Mouse (Mus musculus) heart, embryonic 14.5 days (tissue): ENCODE measurements around the gene Naa15. TPM values are rescaled to one million over a fixed set of nuclear protein-coding genes. Genes with fewer than 3 reads are reported as not detected.

Source experiments
- ATAC-seq: fragments of 200-750 bp; cut with Nextera tagmentation; 2 replicates; pipeline ENCODE4 v1.8.0; 2017; ENCODE audit warnings: low read depth, moderate TSS enrichment; ENCODE audit not compliant: insufficient number of reproducible peaks, insufficient read depth, low FRiP score
- H3K27ac ChIP-seq, 2 experiments: fragments of 200-500 bp in 1 of 2; fragments of 300-500 bp in 1 of 2; sonication (generic) in 1 of 2; replicated peaks in 1 of 2; 2 replicates each; pipeline ENCODE4 v1.5.1; 2012 to 2014; ENCODE audit warnings: low read depth in 2 of 2, low read length in 2 of 2, control low read depth in 1 of 2, mild to moderate bottlenecking in 1 of 2, mixed read lengths in 1 of 2; ENCODE audit not compliant: control insufficient read depth in 1 of 2, insufficient read depth in 1 of 2
- H3K27me3 ChIP-seq: fragments of 300-500 bp; sonication (generic); 2 replicates; pipeline ENCODE4 v1.6.1; 2014; ENCODE audit warnings: mild to moderate bottlenecking, low read length, control low read depth; ENCODE audit not compliant: control insufficient read depth, insufficient read depth
- H3K36me3 ChIP-seq: fragments of 300-500 bp; sonication (generic); 2 replicates; pipeline ENCODE4 v1.6.1; 2014; ENCODE audit warnings: mild to moderate bottlenecking, control low read depth, low read length, mixed read lengths; ENCODE audit not compliant: control insufficient read depth, insufficient read depth
- H3K4me1 ChIP-seq, 2 experiments: fragments of 200-500 bp in 1 of 2; fragments of 300-500 bp in 1 of 2; sonication (generic) in 1 of 2; 2 replicates each; pipeline ENCODE4 v1.6.1; 2012 to 2014; ENCODE audit warnings: low read length in 2 of 2, control low read depth in 1 of 2, mixed read lengths in 1 of 2; ENCODE audit not compliant: control insufficient read depth in 2 of 2, insufficient read depth in 2 of 2
- H3K4me2 ChIP-seq: fragments of 300-500 bp; sonication (generic); 2 replicates; pipeline ENCODE4 v1.6.1; 2014; ENCODE audit warnings: mild to moderate bottlenecking, low read length
- H3K4me3 ChIP-seq, 2 experiments: fragments of 200-500 bp in 1 of 2; fragments of 300-500 bp in 1 of 2; sonication (generic) in 1 of 2; 2 replicates each; pipeline ENCODE4 v1.5.1; 2012 to 2014; ENCODE audit warnings: low read length in 2 of 2, mild to moderate bottlenecking in 2 of 2, control low read depth in 1 of 2, low read depth in 1 of 2, moderate library complexity in 1 of 2; ENCODE audit not compliant: control insufficient read depth in 1 of 2, insufficient read depth in 1 of 2
- H3K9ac ChIP-seq: fragments of 300-500 bp; sonication (generic); 2 replicates; pipeline ENCODE4 v1.6.1; 2014; ENCODE audit warnings: mild to moderate bottlenecking, low read length
- H3K9me3 ChIP-seq: fragments of 300-500 bp; sonication (generic); 2 replicates; pipeline ENCODE4 v1.6.1; 2016; ENCODE audit warnings: low read length, control low read depth; ENCODE audit not compliant: control insufficient read depth
- WGBS: fragments of 180-500 bp; shearing (Covaris S2); extraction: QIAGEN DNeasy Blood & Tissue Kit; methylation state at CpG from one replicate; pipeline ENCODE4 v1.1.7; 2014; 5-methylcytosine and 5-hydroxymethylcytosine counted together
- polyA plus RNA-seq: library from polyadenylated mRNA; unstranded; fragments of >200 nt; fragmentation: Nextera tagmentation; extraction: Ambion mirVana; gene quantifications from 2 replicates; pipeline ENCODE4 v1.2.1, GENCODE M21; 2014

The Naa15 gene
- polyA plus RNA-seq, 1 experiment from 2014 or later: 28.9 TPM

GRCm38 (mm10) chr3:51434871-51435595 lies 20.1 kb downstream of the Naa15 start:
- H3K9ac ChIP-seq: no peak overlapping the region

DNA sequence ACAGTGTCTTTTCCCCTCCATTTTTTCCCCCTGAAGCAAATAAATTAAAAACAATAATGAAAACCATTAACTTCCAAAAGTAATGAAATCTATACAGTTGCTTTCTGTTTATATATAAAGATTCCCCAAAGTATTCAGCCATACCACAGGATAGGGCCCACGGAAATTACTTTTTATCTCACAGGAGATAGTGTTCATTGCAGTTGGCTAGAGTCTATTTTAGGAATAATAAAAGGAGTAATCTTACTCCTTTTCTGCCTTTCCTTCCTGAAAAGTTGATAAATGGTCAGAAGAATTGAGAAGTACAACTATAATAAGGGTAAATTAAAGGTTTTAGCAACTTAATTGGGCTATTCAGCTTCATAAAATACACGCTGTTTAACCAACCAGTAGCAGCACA lies 53.6 kb downstream of the Naa15 start:
- H3K4me2 ChIP-seq: no peak overlapping the region
- ATAC-seq: no peak
- no peak overlapping the region for H3K9ac ChIP-seq
- WGBS: 63% methylated on average over 2 of the region's 2 CpGs
- no peak overlapping the region for H3K27ac ChIP-seq
- peaks cover 92% of the 10 kb centered on the region for H3K36me3 ChIP-seq
- H3K4me3 ChIP-seq: no peak overlapping the region
- no peaks in the 10 kb centered on the region for H3K9me3 ChIP-seq
- H3K27me3 ChIP-seq: no peaks in the 10 kb centered on the region
- no peaks in the 10 kb centered on the region for H3K4me1 ChIP-seq

More at GRCm38 (mm10) chr3:51434871-51435595, 20.1 kb downstream of the Naa15 start:
- H3K36me3 ChIP-seq: peaks cover 28% of the 10 kb centered on the region
- H3K4me2 ChIP-seq: no peak overlapping the region
- ATAC-seq: no peak
- no peaks in the 10 kb centered on the region for H3K4me1 ChIP-seq
- 90% methylated on average over 3 of the region's 3 CpGs for WGBS
- H3K9me3 ChIP-seq: no peaks in the 10 kb centered on the region
- H3K27ac ChIP-seq: no peak overlapping the region
- H3K27me3 ChIP-seq: no peaks in the 10 kb centered on the region
- no peak overlapping the region for H3K4me3 ChIP-seq

DNA sequence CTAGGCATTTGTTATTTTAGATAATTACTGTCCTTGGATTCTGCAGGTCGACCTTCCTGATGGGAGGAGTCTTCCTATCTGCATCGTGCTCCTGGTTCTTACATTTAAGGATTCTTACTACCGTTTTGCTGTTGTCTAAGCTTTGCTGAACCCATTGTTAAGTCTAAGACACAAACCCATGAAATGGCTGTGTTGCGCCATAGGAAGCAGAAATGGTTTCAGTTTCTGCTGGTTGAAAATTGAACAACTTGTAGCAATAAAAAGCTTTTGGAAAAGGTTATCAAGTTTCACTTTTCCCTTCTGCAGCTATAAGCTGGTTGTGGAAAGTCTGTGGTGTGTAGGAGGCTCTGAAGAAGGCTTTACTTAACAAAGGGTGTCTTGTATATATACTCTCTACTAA lies 60.8 kb downstream of the Naa15 start:
- H3K27me3 ChIP-seq: no peaks in the 10 kb centered on the region
- no peaks in the 10 kb centered on the region for H3K9me3 ChIP-seq
- no peak overlapping the region for H3K4me3 ChIP-seq
- no peaks in the 10 kb centered on the region for H3K4me1 ChIP-seq
- peaks cover 58% of the 10 kb centered on the region for H3K36me3 ChIP-seq
- 72% methylated on average over 4 of the region's 4 CpGs for WGBS
- no peak overlapping the region for H3K4me2 ChIP-seq
- no peak overlapping the region for H3K9ac ChIP-seq
- no peak for ATAC-seq
- no peak overlapping the region for H3K27ac ChIP-seq

DNA sequence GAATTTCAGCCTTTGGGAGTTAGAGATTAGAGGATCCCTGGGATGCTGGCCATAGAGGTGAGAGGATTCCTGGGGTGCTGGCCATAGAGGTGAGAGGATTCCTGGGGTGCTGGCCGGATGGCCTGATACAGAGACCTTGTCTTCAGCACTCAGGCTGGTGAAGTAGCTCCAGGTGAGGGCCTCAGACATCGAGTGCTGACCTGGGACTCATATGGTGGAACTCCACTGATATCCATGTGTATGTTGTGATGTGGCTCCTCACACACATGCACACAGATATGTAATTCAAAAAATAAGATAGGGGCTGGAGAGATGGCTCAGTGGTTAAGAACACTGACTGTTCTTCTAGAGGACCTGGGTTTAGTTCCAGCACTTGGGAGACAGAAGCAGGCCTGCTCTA lies 64.9 kb downstream of the Naa15 start:
- H3K36me3 ChIP-seq: peaks cover 17% of the 10 kb centered on the region
- no peak overlapping the region for H3K9ac ChIP-seq
- no peak overlapping the region for H3K4me3 ChIP-seq
- H3K4me1 ChIP-seq: peaks cover 2 to 9% of the 10 kb centered on the region in 2 experiments; a peak in 3 of 4 replicates
- no peak for ATAC-seq
- no peaks in the 10 kb centered on the region for H3K9me3 ChIP-seq
- H3K27ac ChIP-seq: no peak overlapping the region
- 27% methylated on average over 2 of the region's 2 CpGs for WGBS
- H3K27me3 ChIP-seq: no peaks in the 10 kb centered on the region
- no peak overlapping the region for H3K4me2 ChIP-seq

DNA sequence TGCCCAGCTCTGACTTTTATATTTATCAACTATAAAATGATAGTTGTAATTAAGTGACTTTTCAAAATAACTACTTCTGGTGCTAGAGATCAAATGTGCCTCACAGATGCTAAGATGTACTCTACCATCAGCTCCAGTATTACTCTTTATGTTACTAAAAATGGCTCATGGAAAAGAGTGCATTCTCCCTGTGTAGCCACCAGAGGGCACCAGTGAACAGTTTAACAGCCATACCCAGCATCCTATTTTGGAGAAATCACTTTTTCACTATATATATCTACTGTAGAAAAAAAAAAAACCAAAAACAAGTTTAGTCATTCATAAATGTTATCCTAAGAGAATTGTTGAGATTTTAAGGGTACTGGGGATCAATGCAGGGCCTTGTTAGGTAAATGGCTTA lies 66.1 kb downstream of the Naa15 start:
- no peak for ATAC-seq
- Histone ChIP-seq H3K4me2 (no peak overlapping the region), H3K9ac (no peak overlapping the region), H3K9me3 (no peaks in the 10 kb centered on the region), H3K4me3 (no peak overlapping the region), H3K36me3 (peaks cover 5% of the 10 kb centered on the region), H3K27me3 (no peaks in the 10 kb centered on the region), H3K27ac (no peak overlapping the region), H3K4me1 (peaks cover 2 to 19% of the 10 kb centered on the region in 2 experiments; a peak in 3 of 4 replicates)

- Histone ChIP-seq H3K36me3 (no peaks in the 10 kb centered on the region), H3K4me3 (no peak overlapping the region), H3K27me3 (no peaks in the 10 kb centered on the region), H3K9me3 (no peaks in the 10 kb centered on the region), H3K9ac (no peak overlapping the region), H3K27ac (no peak overlapping the region), H3K4me2 (no peak overlapping the region), H3K4me1 (peaks cover 2 to 19% of the 10 kb centered on the region in 2 experiments; a peak in 3 of 4 replicates)
- no peak for ATAC-seq
- WGBS: 60% methylated on average over 3 of the region's 3 CpGs
Measured at GRCm38 (mm10) chr3:51481881-51482280, 66.9 kb downstream of the Naa15 start.

DNA sequence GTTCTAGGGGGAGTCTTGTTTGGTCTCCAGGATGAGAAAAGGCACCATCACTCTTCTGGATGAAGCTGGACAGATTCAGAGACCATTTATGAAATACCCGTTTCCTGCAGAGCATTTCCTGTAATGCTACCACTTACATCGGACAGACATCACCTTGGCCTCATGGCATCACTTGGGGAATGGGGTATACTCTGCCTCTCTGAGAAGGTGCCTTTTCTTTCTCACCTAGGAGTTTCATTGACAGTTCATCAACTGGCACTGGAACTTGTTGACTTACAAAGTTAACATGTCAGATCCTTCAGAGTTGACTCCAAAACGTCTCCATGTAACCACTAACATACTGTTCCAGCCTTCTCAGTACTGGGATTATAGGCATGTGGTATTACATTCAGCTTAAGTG lies 67.8 kb downstream of the Naa15 start:
- WGBS: 60% methylated on average over 3 of the region's 3 CpGs
- Histone ChIP-seq H3K27ac (no peak overlapping the region), H3K4me1 (peaks cover 2 to 19% of the 10 kb centered on the region in 2 experiments; a peak in 3 of 4 replicates), H3K4me2 (peak overlapping the region; percentile 90), H3K4me3 (peak overlapping the region in 1 of 2 experiments; percentile 87; a peak in 1 of 4 replicates), H3K27me3 (no peaks in the 10 kb centered on the region), H3K36me3 (no peaks in the 10 kb centered on the region), H3K9ac (peak overlapping the region; percentile 90), H3K9me3 (no peaks in the 10 kb centered on the region)
- no peak for ATAC-seq
